Mouse (Mus musculus) retina, adult 2 months (tissue): Measurements from ENCODE around the gene Fam178b.

Source experiments
- DNase-seq: peaks from one replicate; pipeline ENCODE4 v3.0.0-alpha.2; 2012; ENCODE audit warnings: low read depth, low spot score

Gene Fam178b

GRCm38 (mm10) chr1:36588476-36589450 lies 94.2 kb downstream of the Fam178b start:
- no peak for DNase-seq

GRCm38 (mm10) chr1:36587860-36588259 lies 95.1 kb downstream of the Fam178b start:
- DNase-seq, result no peak

- DNase-seq, result no peak
These were observed 96.7 kb downstream of the Fam178b start for GRCm38 (mm10) chr1:36586288-36586687.

DNA sequence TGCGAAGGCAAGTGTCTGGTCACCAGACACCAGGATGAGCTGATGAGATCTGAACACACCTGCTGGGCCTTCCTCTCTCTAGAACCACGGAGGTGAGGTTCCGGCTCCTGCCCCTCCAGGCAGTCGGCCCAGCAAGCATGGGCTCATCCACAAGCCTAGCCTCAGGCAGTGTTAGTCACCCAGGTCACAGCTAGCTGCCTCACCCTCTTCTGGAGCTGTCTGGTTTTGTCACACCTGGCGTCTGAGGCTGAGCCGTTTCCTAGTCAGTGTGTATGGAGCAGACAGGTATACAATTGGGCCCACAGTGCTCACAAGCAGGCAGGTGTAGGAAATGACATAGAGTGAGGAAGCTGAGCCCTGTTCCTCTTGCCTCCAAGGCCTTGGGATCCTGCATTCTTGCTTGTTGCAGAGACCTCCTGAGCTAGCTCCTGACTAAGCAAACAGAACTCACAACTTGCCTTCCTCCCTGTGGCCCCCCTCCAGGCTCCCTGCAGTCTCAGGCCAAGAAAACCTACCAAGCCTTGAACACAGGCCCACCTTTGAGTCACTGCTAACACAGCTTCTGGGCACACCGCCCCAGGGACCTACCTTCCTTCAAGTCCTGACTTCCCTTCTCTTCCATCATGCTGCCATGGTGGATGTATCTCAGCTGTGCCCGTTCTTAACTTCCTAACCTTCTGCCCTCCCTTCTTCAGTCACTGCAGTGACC lies 99.4 kb downstream of the Fam178b start:
- no peak for DNase-seq

- no peak for DNase-seq
These were observed 100.8 kb downstream of the Fam178b start for GRCm38 (mm10) chr1:36582211-36582610.

- DNase-seq, result no peak
These were observed 101.7 kb downstream of the Fam178b start for GRCm38 (mm10) chr1:36581260-36581659.

DNA sequence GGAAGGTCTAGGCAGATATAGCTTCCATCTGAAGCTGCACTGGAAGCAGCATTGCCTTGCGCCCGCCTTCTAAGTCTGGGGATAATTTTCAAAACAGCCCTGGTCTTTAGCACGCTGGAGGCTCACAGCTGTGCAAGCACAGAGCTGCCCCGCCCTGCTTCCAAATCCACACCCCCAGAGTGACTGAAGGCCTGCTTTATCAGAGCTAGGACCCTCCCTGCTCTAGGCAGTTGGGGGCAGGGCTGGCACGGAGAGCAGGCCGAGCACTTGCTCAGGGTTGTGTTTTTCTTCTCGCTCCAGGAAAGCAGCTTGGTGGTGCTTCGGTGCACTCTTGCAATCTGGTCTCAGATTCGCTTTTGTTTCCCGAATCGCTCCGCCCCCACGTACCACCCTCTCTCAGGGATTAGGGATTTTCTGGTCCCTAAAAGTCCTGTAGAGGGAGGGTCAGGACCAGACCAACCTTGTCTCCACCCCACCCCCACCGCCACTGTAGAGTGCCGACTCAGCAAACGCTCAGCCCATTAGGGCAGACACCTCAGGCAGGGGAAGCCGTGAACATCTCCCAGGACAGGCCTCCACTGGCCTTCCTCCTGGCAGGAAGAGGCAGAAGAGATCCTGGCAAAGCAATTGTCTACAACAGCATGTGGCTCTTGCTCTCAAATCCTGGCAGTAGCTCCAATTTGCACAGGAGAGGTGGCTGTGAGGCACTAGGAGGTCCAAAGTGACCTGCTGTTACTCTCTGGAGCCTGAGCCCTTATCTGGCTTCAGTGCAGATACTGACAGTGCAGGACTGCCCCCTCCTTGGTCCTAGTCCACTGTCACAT lies 102.4 kb downstream of the Fam178b start:
- no peak for DNase-seq

- DNase-seq, result no peak
These were observed 103.0 kb downstream of the Fam178b start for GRCm38 (mm10) chr1:36579974-36580383.

DNA sequence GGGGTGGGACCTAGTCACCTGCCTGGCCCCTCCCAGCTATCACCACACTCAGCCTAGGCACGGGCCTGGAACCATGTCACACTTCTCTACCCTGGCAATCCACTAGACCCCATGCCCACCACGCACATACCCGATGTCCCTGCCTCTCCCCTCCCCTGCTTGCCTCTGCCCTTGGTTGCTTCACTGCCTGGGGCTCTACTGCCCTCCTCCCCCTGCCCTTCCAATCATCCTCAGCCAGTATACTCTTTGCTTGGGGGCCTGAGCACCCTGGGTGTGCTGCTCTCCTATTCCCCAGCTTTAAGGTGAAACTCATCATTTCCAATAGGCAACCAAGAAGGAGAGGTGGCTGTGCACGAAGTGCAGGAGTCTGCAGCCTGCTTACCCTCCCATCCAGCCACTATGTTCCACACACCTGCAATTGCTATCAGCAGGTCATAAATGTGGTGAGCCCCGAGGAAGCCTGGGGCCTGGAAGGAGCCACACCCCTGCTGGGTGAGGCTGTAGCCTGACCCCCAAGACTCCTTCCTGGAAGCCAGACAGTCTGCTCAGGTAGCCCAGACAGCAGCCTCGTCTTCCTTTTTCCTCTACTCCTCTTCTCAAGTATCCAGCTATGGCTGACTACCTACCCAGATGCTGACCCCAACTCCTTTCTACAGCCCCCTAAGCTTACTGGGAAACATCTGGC lies 105.8 kb downstream of the Fam178b start:
- no peak for DNase-seq

DNA sequence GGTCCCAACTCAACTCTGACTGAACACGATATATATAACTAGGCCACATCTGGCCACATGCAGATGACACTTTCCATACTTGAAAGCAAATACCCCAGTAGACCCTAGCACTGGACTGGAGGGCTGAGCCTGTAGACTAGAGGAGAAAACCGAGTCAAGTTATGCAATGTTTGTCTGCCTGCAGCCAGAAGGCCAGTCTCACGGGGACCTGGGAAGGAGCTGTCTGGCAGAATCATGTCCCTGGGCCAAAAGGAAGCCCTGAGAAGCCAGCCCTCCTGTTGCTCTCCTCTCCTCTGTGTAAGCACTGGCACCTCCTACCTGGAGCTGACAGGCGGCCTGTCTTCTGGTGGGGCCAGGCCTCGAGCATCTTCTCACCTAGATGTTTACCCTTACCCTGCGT lies 107.6 kb downstream of the Fam178b start:
- no peak for DNase-seq

DNA sequence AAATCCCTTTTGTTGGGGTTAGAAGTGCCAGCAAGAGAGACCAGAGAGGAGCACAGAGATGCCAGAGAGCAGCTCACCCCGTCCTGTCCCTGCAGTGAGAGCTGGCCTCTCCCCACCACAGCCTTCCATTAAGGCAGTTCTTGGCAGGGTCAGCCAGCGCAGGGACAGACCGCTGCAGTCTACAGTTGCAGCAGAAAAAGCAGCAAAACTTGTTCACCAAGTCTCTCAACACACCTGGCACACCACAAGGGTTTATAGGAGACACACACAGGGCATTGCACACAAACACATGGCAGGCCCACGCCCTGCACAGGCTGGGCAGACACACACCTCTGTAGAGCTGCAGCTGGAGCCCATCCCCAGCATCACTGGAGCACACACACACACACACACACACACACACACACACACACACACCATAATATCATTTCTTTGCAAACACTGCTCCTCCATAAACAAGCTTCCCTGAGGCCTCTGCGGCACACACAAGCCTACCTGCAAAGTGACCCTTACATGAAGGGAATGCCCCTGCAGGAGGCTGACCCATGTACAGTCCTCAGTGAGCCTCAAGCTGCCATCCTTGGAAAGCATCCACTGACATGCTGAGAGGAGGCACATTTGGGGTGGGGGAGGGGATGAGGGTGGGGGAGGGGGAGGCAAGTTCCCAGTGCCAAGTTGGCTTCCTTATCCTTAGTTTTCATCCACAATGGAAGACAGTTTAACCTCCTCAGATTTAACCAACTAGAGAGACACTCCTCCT lies 108.6 kb downstream of the Fam178b start:
- DNase-seq, result no peak

DNA sequence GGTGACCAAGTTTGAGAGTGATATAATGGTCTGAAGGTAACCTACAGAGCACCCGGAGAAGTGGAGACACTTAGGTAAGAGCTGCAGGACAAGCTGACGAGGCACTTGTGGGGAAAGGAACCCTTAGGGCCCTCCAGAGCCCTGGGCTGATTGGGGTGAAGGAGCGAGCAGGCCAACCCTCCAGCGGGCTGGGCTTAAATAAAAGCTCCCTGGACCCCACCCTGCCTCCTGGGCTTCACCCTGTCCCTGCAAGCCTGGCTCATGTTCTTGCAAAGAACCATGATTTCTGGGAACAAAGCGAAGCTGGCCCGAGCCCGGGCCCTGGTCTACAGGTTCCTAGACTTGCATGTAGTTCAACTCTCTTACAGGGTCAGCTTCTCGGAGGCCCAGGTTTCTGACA lies 109.5 kb downstream of the Fam178b start:
- no peak for DNase-seq

DNA sequence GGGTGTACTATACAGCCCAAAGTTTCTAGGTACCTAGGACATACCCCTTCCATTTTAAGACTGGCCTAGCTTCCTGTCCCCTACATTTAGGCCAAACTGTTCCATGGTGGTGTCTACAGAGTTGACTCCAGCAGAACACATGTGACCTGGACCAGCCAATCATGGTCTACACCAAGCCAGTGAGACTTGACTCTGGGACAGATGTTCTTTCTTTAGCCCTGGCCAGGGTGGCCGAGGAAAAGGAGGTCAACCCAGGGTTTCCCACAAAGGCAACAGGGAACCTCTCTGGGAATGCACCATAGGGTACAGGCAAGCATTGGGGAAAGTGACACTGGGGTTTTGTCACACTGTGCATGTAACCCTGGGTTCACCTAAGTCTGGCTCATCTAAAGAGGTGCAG lies 110.3 kb downstream of the Fam178b start:
- no peak for DNase-seq

DNA sequence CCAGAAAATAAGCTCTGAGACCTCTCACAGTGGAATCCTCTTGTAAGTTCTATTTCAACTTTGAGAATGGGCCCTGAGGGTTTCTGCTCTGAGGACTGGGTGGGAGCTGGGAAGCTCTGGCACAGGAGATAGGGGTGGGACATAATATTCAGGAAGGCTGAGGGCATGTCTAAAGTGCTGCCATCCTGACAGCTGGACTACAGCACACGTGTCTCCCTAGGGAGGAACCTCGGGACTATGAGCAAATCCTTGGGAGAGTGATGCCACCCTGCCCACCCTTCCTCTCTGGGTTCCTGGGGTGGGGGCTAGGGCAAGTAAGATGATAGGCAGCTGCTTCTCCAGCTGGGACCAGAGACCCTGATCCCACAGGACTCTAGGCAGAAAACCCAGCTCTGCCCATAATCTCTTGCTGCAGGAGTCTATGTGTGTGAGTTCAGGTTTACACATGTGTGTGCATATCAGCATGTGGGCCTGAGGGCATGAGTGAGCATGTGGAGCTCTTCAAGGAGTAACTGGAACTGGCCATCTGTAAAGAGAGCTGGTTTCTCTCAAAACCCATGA lies 110.8 kb downstream of the Fam178b start:
- no peak for DNase-seq

DNA sequence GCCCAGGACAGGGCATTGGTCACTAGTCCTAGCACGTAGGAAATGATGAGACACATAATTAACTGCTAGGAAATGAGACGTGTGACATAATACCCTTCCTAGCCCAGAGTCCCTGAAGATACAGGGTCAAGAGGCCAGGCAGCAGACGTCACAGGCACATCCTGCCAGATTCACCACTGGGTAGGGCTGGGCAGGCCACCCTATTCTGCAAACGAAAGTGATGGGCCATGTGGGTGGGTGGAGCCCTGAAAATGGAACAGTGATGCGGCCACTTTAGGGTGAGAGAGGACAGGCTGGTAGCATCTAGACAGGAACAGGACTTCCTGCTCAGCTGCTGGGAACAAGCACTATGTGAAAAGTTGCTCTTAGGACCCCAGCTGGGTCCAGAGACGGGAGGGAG lies 111.4 kb downstream of the Fam178b start:
- no peak for DNase-seq

DNA sequence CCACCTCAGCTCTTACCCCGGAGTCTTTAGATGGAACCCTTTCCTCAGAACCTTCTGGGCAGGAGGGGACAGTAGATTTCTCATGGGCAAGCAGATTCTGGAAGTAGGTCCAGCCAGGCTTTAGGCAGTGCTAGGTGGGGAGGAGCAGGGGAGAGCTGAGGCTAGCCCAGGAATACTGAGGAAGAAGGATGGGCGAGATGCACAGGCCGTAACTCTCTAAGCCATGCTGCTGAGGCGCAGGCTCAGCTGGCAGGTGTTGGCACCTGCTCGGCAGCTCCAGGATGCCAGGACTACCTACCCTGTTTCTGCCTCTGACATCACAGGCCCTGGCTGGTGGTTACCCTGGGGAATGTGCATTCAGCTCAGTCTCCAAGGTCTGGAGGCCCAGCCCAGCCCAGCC lies 112.7 kb downstream of the Fam178b start:
- no peak for DNase-seq

DNA sequence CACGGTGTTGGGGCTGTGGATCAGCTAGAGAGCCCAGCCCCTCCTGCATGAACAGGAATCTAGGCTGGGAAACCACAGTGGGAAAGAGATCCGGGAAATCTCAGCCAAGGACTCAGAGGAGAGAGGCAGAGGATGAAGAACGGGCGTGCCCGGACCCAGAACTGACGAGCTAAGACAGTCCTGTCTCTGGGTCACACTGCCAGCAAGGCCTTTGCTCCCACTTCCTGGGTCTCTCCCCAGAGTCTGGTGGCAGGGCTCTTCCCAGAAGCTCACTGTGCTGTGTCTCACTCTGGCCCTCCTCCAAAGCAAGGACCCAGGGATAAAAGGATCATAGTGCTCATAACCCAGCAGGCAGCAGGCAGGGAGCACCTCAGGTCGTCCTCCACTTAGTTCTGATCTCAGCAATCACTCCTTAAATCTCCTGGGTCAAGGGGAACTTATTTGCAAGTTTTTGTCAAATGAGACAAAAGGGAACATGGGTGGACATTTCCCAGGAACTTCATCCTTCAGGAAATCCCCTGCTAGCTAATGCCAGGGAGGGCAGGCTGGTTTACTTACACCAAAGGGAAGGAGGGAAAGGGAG lies 113.2 kb downstream of the Fam178b start:
- no peak for DNase-seq

DNA sequence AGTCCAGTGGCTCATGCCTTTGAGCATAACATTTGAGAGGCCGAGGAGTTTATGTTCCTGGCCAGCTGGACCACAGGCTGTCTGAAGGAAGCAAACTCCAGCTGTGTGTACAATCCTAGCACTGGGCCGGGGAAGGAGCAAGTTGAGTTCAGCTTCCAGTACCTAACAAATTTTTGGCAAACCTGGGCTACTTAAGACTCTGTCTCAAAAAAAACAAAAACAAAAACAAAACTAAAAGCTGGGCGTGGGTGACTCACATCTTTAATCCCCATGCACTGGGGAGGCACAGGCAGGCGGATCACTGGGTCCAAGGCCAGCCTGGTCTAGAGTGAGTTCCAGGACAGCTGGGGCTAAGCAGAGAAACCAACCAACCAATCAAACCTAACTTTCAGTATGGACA lies 114.2 kb downstream of the Fam178b start:
- DNase-seq, result no peak

GRCm38 (mm10) chr1:36567818-36568603 lies 115.0 kb downstream of the Fam178b start:
- DNase-seq, result no peak
